Mouse (Mus musculus) lung, embryonic 16.5 days (tissue): ENCODE measurements around the gene Gm20449. TPM values are rescaled to one million over a fixed set of nuclear protein-coding genes. Genes with fewer than 3 reads are reported as not detected.
A peak's percentile ranks its signal among the peaks of the same experiment; 100 is the strongest.
"Not testable (repeated sequence)": the region's sequence is repeated elsewhere in the genome, so short reads cannot be mapped to it uniquely, and the experiment has no call there.

Experiments used
- ATAC-seq: fragments of 200-750 bp; cut with Nextera tagmentation; 2 replicates; pipeline ENCODE4 v1.8.0; 2017; ENCODE audit warnings: low read depth, mild to moderate bottlenecking, moderate library complexity
- H3K27ac ChIP-seq: fragments of 300-500 bp; sonication (generic); 2 replicates; pipeline ENCODE4 v1.5.1; 2014; ENCODE audit warnings: mild to moderate bottlenecking, control low read depth, low read length
- H3K27me3 ChIP-seq: fragments of 300-500 bp; sonication (generic); 2 replicates; pipeline ENCODE4 v1.6.1; 2014; ENCODE audit warnings: low read depth, low read length, mixed read lengths; ENCODE audit not compliant: control insufficient read depth, insufficient read depth
- H3K36me3 ChIP-seq: fragments of 300-500 bp; sonication (generic); 2 replicates; pipeline ENCODE4 v1.6.1; 2014; ENCODE audit warnings: low read length; ENCODE audit not compliant: control insufficient read depth, insufficient read depth
- H3K4me1 ChIP-seq: fragments of 300-500 bp; sonication (generic); replicated peaks from 2 replicates; pipeline ENCODE4 v1.6.1; 2014; ENCODE audit warnings: low read length, mixed read lengths; ENCODE audit not compliant: control insufficient read depth, insufficient read depth
- H3K4me2 ChIP-seq: fragments of 300-500 bp; sonication (generic); 2 replicates; pipeline ENCODE4 v1.6.1; 2014; ENCODE audit warnings: low read depth, low read length, control low read depth
- H3K4me3 ChIP-seq: fragments of 300-500 bp; sonication (generic); 2 replicates; pipeline ENCODE4 v1.5.1; 2014; ENCODE audit warnings: mild to moderate bottlenecking, low read length, control low read depth
- H3K9ac ChIP-seq: fragments of 300-500 bp; sonication (generic); 2 replicates; pipeline ENCODE4 v1.6.1; 2014; ENCODE audit warnings: low read length, control low read depth
- H3K9me3 ChIP-seq: fragments of 300-500 bp; sonication (generic); 2 replicates; pipeline ENCODE4 v1.6.1; 2016; ENCODE audit warnings: low read length; ENCODE audit not compliant: control insufficient read depth
- WGBS: fragments of 180-500 bp; shearing (Covaris S2); extraction: QIAGEN DNeasy Blood & Tissue Kit; methylation state at CpG from one replicate; pipeline ENCODE4 v1.1.7; 2014; 5-methylcytosine and 5-hydroxymethylcytosine counted together
- polyA plus RNA-seq: library from polyadenylated mRNA; unstranded; fragments of >200 nt; fragmentation: Nextera tagmentation; extraction: Ambion mirVana; gene quantifications from 2 replicates; pipeline ENCODE4 v1.2.1, GENCODE M21; 2015

The Gm20449 gene
- polyA plus RNA-seq, 1 experiment from 2014 or later = 0.08 TPM

GRCm38 (mm10) chr7:41448596-41448995 is 50.6 kb downstream of the Gm20449 start, which contains the start of gene Vmn2r57:
Gene Vmn2r57 (minus strand): TSS chr7:41448696.
- H3K4me2 ChIP-seq, ATAC-seq, H3K27ac ChIP-seq, H3K27me3 ChIP-seq, H3K4me1 ChIP-seq, H3K36me3 ChIP-seq, H3K9ac ChIP-seq, H3K9me3 ChIP-seq, H3K4me3 ChIP-seq: not testable (repeated sequence)
- WGBS = 61% methylated on average over 1 of the region's 1 CpGs

GRCm38 (mm10) chr7:41394130-41394529 is 105.1 kb downstream of the Gm20449 start:
- Histone ChIP-seq H3K4me2 (no peak overlapping the region), H3K4me3 (no peak overlapping the region), H3K27me3 (no peaks in the 10 kb centered on the region), H3K9ac (no peak overlapping the region), H3K36me3 (no peaks in the 10 kb centered on the region), H3K27ac (no peak overlapping the region), H3K9me3 (no peaks in the 10 kb centered on the region), H3K4me1 (no peaks in the 10 kb centered on the region)
- no peak for ATAC-seq
- 73% methylated on average over 4 of the region's 4 CpGs for WGBS

GRCm38 (mm10) chr7:41393048-41393971 is 105.9 kb downstream of the Gm20449 start, which contains the start of gene AI987944:
Gene AI987944 (minus strand): TSS chr7:41393379.
- ATAC-seq = peak; percentile 100
- under 1% methylated on average over 25 of the region's 25 CpGs for WGBS
- H3K36me3 ChIP-seq = no peaks in the 10 kb centered on the region
- H3K9me3 ChIP-seq = no peaks in the 10 kb centered on the region
- H3K4me2 ChIP-seq = peak within 1 kb of the TSS; percentile 70
- peak within 1 kb of the TSS; percentile 86 for H3K27ac ChIP-seq
- H3K9ac ChIP-seq = peak within 1 kb of the TSS; percentile 72
- no peaks in the 10 kb centered on the region for H3K4me1 ChIP-seq
- H3K27me3 ChIP-seq = no peaks in the 10 kb centered on the region
- peak within 1 kb of the TSS; percentile 72 for H3K4me3 ChIP-seq

Other genes starting within 250 kb of the Gm20449 start
- gene AI987944, start 106.0 kb downstream of the Gm20449 start, polyA plus RNA-seq = 13.3 and 14.4 TPM in 2 replicates
- gene Vmn2r57, start 50.7 kb downstream of the Gm20449 start, polyA plus RNA-seq = 0.21 and 0.23 TPM in 2 replicates
- gene AW146154, start 473 bp upstream of the Gm20449 start, polyA plus RNA-seq = 10.6 and 13.1 TPM in 2 replicates
- not detected in 2 replicates for gene Gm6871, start 74.2 kb upstream of the Gm20449 start, polyA plus RNA-seq
- 9.8 and 12.6 TPM in 2 replicates for gene 2610021A01Rik, start 99.8 kb upstream of the Gm20449 start, polyA plus RNA-seq
- 10.8 and 12.0 TPM in 2 replicates for gene Zfp788, start 133.8 kb upstream of the Gm20449 start, polyA plus RNA-seq